Mouse (Mus musculus) liver, embryonic 14.5 days (tissue): ENCODE results near the gene Gng8. TPM values are rescaled to one million over a fixed set of nuclear protein-coding genes. Genes with fewer than 3 reads are reported as not detected.

Source experiments
- ATAC-seq: fragments of 200-750 bp; cut with Nextera tagmentation; 2 replicates; pipeline ENCODE4 v1.8.0; 2017; ENCODE audit warnings: moderate number of reproducible peaks, mild to moderate bottlenecking, moderate library complexity; ENCODE audit not compliant: insufficient read depth
- DNase-seq, 3 experiments: peaks; one replicate each; pipeline ENCODE4 v3.0.0-alpha.2; 2012 to 2013; ENCODE audit warnings: low read depth in 3 of 3, low spot score in 3 of 3
- H3K27ac ChIP-seq: fragments of 300-500 bp; sonication (generic); 2 replicates; pipeline ENCODE4 v1.5.1; 2014; ENCODE audit warnings: moderate library complexity, mild to moderate bottlenecking, control low read depth, inconsistent platforms
- H3K27me3 ChIP-seq: fragments of 300-500 bp; sonication (generic); 2 replicates; pipeline ENCODE4 v1.6.1; 2014; ENCODE audit warnings: mild to moderate bottlenecking, low read length, moderate library complexity; ENCODE audit not compliant: control insufficient read depth, insufficient read depth
- H3K36me3 ChIP-seq: fragments of 300-500 bp; sonication (generic); replicated peaks from 2 replicates; pipeline ENCODE4 v1.6.1; 2014; ENCODE audit warnings: low read depth; ENCODE audit not compliant: control insufficient read depth, insufficient read depth
- H3K4me1 ChIP-seq, 2 experiments: fragments of 200-500 bp in 1 of 2; fragments of 300-500 bp in 1 of 2; sonication (generic) in 1 of 2; replicated peaks; 2 replicates each; pipeline ENCODE4 v1.6.1; 2012 to 2014; ENCODE audit warnings: antibody characterized with exemption in 1 of 2, inconsistent platforms in 1 of 2, low read length in 1 of 2; ENCODE audit not compliant: control insufficient read depth in 2 of 2, insufficient read depth in 2 of 2
- H3K4me2 ChIP-seq: fragments of 300-500 bp; sonication (generic); 2 replicates; pipeline ENCODE4 v1.6.1; 2014; ENCODE audit warnings: low read depth, mild to moderate bottlenecking, control low read depth, moderate library complexity
- H3K4me3 ChIP-seq, 2 experiments: fragments of 200-500 bp in 1 of 2; fragments of 300-500 bp in 1 of 2; sonication (generic) in 1 of 2; 2 replicates each; pipeline ENCODE4 v1.5.1; 2012 to 2014; ENCODE audit warnings: low read depth in 2 of 2, low read length in 2 of 2, mild to moderate bottlenecking in 2 of 2, control low read depth in 1 of 2, inconsistent platforms in 1 of 2, moderate library complexity in 1 of 2; ENCODE audit not compliant: insufficient read depth in 1 of 2
- H3K9ac ChIP-seq: fragments of 300-500 bp; sonication (generic); replicated peaks from 2 replicates; pipeline ENCODE4 v1.6.1; 2014; ENCODE audit warnings: mild to moderate bottlenecking, control low read depth, moderate library complexity
- H3K9me3 ChIP-seq: fragments of 300-500 bp; sonication (generic); 2 replicates; pipeline ENCODE4 v1.6.1; 2016; ENCODE audit warnings: low read length, mixed read lengths; ENCODE audit not compliant: control insufficient read depth
- CTCF ChIP-seq: IDR thresholded peaks from 2 replicates; pipeline ENCODE4 v1.5.1; 2016; ENCODE audit warnings: antibody characterized with exemption, low read depth, control low read depth
- EP300 ChIP-seq: IDR thresholded peaks from 2 replicates; pipeline ENCODE4 v1.6.1; 2016; ENCODE audit warnings: antibody characterized with exemption, low read depth
- WGBS: fragments of 180-500 bp; shearing (Covaris S2); extraction: QIAGEN DNeasy Blood & Tissue Kit; methylation state at CpG from one replicate; pipeline ENCODE4 v1.1.7; 2014; ENCODE audit not compliant: insufficient replicate concordance; 5-methylcytosine and 5-hydroxymethylcytosine counted together
- polyA plus RNA-seq, 2 experiments: library from polyadenylated mRNA; depleted of rRNA in 1 of 2; stranded (reverse) in 1 of 2; unstranded in 1 of 2; fragments of >200 nt; fragmentation: Nextera tagmentation in 1 of 2; extraction: Ambion mirVana in 1 of 2; gene quantifications; 2 replicates each; pipeline versions ENCODE4 v1.2.1 to v1.2.3; 2012 to 2014

Gene Gng8
- polyA plus RNA-seq, 2 experiments, result 0.47 TPM; not detected in 1

DNA sequence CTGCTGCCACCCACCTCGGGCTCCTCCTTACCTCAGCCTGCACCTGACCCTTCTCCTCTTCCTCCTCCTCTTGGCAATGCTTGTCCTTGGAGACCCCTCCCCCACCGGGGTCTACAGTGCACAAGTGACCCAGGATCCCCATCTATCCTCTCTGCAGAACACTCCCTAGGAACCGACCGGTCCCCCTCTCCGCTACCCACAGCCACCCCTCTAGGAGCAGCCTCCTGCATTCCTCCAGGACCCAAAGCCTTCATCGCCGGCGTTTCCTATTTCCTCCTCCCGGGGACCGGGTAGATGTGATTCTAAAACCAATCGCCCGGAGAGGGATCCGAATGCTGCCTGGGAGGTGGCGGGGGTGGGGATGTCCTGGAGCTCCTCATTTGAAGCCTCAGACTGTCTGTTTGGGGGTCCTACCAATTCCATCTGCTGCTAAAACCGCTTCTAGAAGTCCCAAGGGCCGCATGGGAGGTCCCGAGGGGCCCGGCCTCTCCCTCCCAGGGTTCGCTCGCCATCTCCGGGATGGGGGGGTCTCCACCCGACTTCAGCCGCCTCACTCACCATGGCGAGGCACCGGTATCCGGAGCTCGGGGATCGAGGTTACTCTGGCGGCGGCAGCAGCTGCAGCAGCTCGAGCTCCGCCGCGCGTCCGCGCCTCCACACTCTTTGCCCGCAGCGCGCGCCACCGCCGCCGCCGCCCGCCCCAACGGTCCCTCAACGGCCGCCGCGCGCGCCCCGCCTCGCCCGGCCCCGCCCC lies 31.9 kb downstream of the Gng8 start:
- TF ChIP-seq CTCF, result no peak
- TF ChIP-seq EP300, result no peak
- Histone ChIP-seq H3K9ac (peak overlapping the region; percentile 97), H3K9me3 (no peaks in the 10 kb centered on the region), H3K27me3 (no peaks in the 10 kb centered on the region), H3K4me2 (peak overlapping the region; percentile 68), H3K36me3 (peaks cover 5% of the 10 kb centered on the region), H3K4me3 (peak overlapping the region; percentile 84 to 92), H3K27ac (peak overlapping the region; percentile 79), H3K4me1 (peaks cover 17 to 32% of the 10 kb centered on the region in 2 experiments)
- WGBS, result under 1% methylated on average over 54 of the region's 57 CpGs
- DNase-seq (no peak), ATAC-seq (no peak)

DNA sequence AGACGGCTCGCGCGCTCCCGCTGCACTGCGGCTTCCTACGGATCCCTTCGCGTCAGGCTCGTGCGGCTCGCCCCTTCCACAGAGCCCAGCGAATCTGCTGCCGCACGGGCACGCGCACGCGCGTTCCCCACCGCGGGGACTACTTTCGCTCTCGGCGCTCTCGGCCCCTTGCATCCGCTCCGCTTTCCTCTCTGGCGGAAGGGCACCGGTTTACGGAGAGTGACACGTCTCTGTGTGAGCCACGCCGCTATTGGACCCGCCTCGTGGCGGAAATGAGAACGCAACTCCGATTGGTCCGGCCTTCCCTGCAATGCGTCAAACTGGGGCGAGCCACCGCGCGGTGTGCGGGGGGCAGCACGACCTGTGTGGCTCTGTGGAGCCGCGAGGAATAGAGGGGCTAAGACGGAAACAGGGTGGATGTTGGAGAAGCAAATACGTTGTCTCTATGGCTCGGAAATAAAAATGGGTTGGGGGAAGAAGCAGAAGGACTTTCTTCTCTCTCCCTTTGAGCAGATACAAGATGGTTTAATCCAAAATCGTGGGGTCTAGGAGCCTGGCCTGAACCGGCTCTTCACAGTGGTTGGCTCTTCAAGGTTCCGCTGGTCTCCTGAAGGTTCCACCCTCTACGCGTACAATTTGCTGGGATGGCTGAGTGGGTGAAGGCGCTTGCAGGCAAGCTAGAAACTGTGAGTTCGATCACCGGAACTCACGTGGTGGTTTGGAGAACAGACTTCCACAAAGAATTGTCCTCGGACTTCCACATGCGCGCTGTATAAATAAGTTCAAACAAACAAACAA lies 32.6 kb downstream of the Gng8 start, which contains the start of gene Calm3:
Gene Calm3, minus strand, starts transcription at position 78 of the 798 bp plus-strand sequence.
- 2% methylated on average over 64 of the region's 64 CpGs for WGBS

DNA sequence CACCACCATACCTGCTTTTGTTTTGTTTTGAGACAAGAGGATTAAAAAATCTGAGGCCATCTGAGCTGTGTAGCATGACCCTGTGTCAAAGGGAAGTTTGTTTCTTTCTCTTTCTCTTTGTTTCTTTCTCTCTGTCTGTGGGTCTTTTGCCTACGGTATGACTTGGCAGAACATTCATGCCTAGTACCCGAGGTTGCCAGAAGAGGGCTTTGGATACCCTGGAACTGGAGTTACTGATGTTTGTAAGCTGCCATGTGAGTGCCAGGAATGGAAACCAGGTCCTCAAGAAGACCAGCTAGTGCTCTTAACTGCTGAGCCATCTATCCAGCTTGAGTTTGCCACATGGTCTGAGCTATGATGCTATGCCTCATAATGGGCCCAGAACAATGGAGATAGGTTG lies 36.8 kb downstream of the Gng8 start:
- DNase-seq (no peak), ATAC-seq (no peak)
- WGBS, result 32% methylated on average over 2 of the region's 2 CpGs
- Histone ChIP-seq H3K4me3 (no peak overlapping the region), H3K36me3 (no peaks in the 10 kb centered on the region), H3K4me2 (no peak overlapping the region), H3K27me3 (no peaks in the 10 kb centered on the region), H3K9me3 (no peaks in the 10 kb centered on the region), H3K4me1 (peaks cover 2 to 5% of the 10 kb centered on the region in 2 experiments; a peak in 3 of 4 replicates), H3K27ac (no peak overlapping the region), H3K9ac (no peak overlapping the region)
- TF ChIP-seq EP300 (no peak), CTCF (no peak)

More for the DNA sequence above, 32.6 kb downstream of the Gng8 start, which contains the start of gene Calm3:
- DNase-seq (peak; percentile 99 to 100 (median 99)), ATAC-seq (peak; percentile 89)
- Histone ChIP-seq H3K27ac (peak within 1 kb of the TSS; percentile 79), H3K36me3 (peaks cover 4% of the 10 kb centered on the region; the same call in 1 of the 2 replicates), H3K27me3 (no peaks in the 10 kb centered on the region), H3K9ac (peak within 1 kb of the TSS; percentile 97), H3K4me2 (peak within 1 kb of the TSS; percentile 68), H3K4me1 (peaks cover 16 to 32% of the 10 kb centered on the region in 2 experiments), H3K4me3 (peak within 1 kb of the TSS; percentile 84 to 92), H3K9me3 (no peaks in the 10 kb centered on the region)
- peak; percentile 70 for TF ChIP-seq EP300
- TF ChIP-seq CTCF, result peak; percentile 42

- Histone ChIP-seq H3K4me1 (no peaks in the 10 kb centered on the region), H3K27me3 (no peaks in the 10 kb centered on the region), H3K9me3 (no peaks in the 10 kb centered on the region), H3K36me3 (no peaks in the 10 kb centered on the region), H3K4me2 (no peak overlapping the region), H3K4me3 (no peak overlapping the region), H3K27ac (no peak overlapping the region), H3K9ac (no peak overlapping the region)
- ATAC-seq (no peak), DNase-seq (no peak)
- TF ChIP-seq EP300 (no peak), CTCF (peak; percentile 83)
- 5% methylated on average over 1 of the region's 1 CpGs for WGBS
These were observed 39.3 kb downstream of the Gng8 start for GRCm38 (mm10) chr7:16930850-16931249.
